Comparison of ENCODE assay signal across 8 mouse cellular contexts in the genomic region with DNA sequence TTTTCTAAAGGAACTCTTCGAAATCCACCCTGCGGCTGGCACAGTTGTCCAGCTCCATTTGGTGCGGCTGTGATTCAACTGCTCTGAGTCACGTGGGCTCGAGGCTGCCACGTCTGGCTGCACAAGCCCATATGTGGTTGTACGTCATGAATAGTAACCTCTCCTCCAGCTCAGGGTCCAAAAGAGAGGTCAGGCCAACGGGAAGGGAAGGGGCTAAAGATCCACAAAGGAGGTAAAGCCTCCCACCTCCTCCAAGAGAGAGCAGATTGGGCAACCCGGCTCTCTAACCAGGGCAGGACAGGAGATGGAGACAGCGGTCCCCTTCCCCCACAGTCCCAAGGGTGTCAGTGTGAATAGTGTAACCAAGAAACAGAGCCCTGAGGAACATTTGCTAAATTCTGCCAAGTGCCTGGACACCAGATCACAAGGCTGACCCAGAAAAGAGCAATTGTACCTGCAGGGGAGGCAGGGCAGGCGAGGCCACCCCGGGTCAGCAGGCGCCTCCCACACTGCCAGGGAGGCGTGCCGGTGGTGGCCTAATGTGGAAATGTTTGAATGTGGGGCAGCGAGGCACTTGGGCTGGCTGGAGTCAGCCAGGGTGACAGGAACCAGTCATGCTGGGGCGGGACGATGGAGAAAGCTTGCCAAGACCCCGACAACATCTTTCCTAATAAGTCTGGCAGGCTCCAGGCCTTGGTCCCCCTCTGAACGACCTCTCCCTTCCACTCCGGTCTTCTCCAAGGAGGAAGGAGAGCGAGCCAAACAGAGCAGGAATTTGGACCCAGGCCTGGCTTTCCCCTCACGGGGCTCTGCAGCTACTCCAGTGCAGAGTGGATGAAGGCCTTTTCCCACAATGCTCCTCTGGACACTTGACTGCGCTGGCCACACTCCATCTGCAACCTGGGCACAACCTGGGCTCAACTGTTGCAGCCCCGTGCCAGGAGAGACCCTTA.
A peak's percentile ranks its signal among the peaks of the same experiment; 100 is the strongest.
DNase-seq lines count a peak whose midpoint lies in the region; ATAC-seq lines count a peak whose summit lies in the region.

No protein-coding gene starts in this region.

- no peaks in the 10 kb centered on the region for H3K27me3 ChIP-seq in hindbrain, embryonic 13.5 days

- H3K27ac ChIP-seq in hindbrain, embryonic 13.5 days, result peak overlapping the region; percentile 83

- H3K36me3 ChIP-seq in hindbrain, embryonic 13.5 days, result no peaks in the 10 kb centered on the region

- DNase-seq in ZHBTc4 (ENCODE audit: low read depth, low spot score), result peak; percentile 11
- peak; percentile 49 to 81 for DNase-seq in cerebellum, postnatal 4 days (ENCODE audit: low spot score in 2 of 2)
- DNase-seq in gastrocnemius, adult 18-20 months (ENCODE audit: low spot score), result peak; percentile 96
- DNase-seq in left cerebral cortex, adult 11 months (ENCODE audit: low spot score), result peak; percentile 54
- peak; percentile 97 for DNase-seq in lung, postnatal 10 days
- peak; percentile 42 for DNase-seq in retina, embryonic 14.5 days (ENCODE audit: low spot score)

- peak overlapping the region; percentile 23; the same call in 1 of the 2 replicates for H3K4me2 ChIP-seq in hindbrain, embryonic 13.5 days

- H3K4me1 ChIP-seq in hindbrain, embryonic 13.5 days (replicated peaks), result peaks cover 44% of the 10 kb centered on the region

- WGBS in hindbrain, embryonic 13.5 days, result 22% methylated on average over 23 of the region's 25 CpGs

- H3K9me3 ChIP-seq in hindbrain, embryonic 13.5 days, result no peaks in the 10 kb centered on the region

- ATAC-seq in hindbrain, embryonic 13.5 days (ENCODE audit: low FRiP score), result peak; percentile 76
- no peak for ATAC-seq in CD4-positive, CD25-positive, alpha-beta regulatory T cell, adult 4 months

- H3K4me3 ChIP-seq in hindbrain, embryonic 13.5 days, result no peak overlapping the region

- H3K9ac ChIP-seq in hindbrain, embryonic 13.5 days, result peak overlapping the region; percentile 26; the same call in 1 of the 2 replicates

Comparison
In these comparisons a context has a peak if more than half of its experiments do, and no peak if none do; other contexts are left out.
1. DNase-seq: peak in every context shown above with its lines; median percentile 97 in lung, postnatal 10 days; 96 in gastrocnemius, adult 18-20 months; 65 in cerebellum, postnatal 4 days; 54 in left cerebral cortex, adult 11 months; 42 in retina, embryonic 14.5 days; 11 in ZHBTc4.